Mouse (Mus musculus) brain, embryonic 18.5 days (tissue): ENCODE measurements at regions not wholly inside any gene's neighbourhood (a gene's known extent, or its start where the extent isn't known, plus 50 kb on each side); places are given as distances from the start of the nearest gene placed in this dataset.

Experiments used
- DNase-seq: peaks from one replicate; pipeline ENCODE4 v3.0.0-alpha.2; 2012; ENCODE audit warnings: low read depth, low spot score

DNA sequence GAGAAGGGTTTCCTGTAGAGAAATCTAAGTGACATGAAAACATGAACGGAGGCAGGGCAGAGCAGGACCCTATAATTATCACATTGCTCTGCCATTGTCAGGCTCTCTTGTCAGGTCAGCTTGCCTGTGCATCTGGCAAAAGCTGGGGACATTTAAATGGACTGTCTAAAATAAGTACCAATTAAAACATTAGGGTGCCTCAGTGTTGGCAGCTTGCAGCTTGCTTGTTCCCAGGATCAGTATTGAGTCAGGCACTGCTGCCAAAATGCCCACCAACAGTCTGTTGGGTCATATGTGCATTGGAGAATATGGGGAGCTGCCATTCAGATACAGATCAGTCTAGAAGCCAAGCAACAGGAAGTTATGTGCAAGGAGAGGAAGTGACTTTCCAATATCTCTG lies 349.5 kb upstream of the B3gat1 start:
- no peak for DNase-seq

DNA sequence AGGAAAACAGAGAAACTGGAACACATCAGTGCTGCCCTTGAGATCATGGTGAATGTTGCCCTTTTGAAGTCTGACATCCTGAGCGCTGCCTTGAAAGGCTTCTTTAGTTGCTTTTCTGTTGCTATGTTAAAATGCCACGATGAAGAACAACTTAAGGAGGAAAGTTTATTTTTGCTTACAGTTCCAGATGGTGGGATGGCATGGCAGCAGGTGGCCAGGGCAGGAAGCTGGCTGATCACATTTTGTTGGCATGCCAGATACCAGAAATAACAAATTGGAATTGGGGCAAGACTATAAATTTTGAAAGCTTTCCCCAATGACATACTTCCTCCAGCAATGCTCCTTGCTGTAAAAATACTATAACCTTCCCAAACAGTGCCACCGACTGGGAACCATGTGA lies 334.9 kb upstream of the B3gat1 start:
- no peak for DNase-seq

- DNase-seq = no peak
These were observed 310.4 kb upstream of the B3gat1 start for GRCm38 (mm10) chr9:26422897-26423823.

DNA sequence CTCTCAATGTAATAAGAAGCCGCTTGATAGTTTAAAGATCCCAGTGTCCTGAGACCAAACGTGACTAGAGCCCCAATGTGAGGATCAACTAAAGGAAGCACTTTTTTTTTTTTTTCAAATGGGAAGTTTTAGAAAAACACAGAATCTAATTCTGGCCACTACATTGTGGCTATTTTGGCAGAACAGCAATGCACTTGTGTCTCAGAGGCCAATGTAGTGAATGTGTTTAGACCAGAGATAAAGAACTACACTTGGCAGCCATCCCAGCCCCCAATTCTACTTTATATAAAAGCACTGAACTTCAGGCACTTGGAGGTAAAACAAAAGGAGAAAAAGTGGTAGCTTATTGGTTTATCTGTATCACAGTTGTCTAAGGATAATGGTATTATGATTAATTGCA lies 298.0 kb upstream of the B3gat1 start:
- DNase-seq = peak; percentile 36

GRCm38 (mm10) chr9:26437244-26437643 lies 296.3 kb upstream of the B3gat1 start:
- no peak for DNase-seq

GRCm38 (mm10) chr9:26453924-26454323 lies 279.6 kb upstream of the B3gat1 start:
- DNase-seq = no peak

GRCm38 (mm10) chr9:26461081-26461480 lies 272.4 kb upstream of the B3gat1 start:
- no peak for DNase-seq

GRCm38 (mm10) chr9:26470694-26471392 lies 262.7 kb upstream of the B3gat1 start:
- no peak for DNase-seq

DNA sequence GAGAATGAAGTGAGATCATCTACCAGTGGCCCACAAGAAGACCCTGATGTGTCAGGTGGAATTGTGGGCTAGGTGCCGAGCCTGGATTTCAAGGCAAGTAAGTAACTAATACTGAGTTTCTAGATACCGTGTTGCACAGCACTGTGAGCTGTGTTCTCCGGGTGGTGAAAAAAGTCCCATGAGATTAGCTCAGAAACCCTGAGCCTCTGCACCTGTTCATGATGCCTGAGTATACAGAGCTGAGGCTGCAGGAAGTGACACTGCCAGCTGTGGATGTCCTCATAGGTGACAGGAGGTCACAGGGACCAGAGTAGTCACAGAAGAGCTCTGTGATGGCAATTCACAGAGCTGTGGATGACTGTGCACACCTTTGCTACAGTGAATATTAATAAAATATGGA lies 257.2 kb upstream of the B3gat1 start:
- DNase-seq = no peak

- no peak for DNase-seq
These were observed 252.6 kb upstream of the B3gat1 start for GRCm38 (mm10) chr9:26480881-26481280.

DNA sequence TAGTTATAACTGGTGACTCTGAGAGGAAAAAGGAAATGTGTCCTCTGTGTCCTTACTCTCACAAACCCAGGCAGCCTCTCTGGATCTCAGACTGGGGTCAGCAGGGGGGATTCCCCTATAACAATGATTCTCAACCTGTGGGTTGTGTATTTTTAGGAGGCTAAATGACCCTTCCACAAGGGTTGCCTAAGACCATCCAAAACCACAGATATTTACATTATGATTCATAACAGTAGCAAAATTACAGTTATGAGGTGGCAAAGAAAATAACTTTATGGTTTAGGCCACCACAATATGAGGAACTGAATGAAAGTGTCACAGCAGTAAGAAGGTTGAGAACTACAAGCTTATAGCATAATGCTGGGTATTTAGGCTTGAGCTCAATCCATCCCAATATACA lies 251.6 kb upstream of the B3gat1 start:
- DNase-seq = no peak

GRCm38 (mm10) chr9:26493740-26494139 lies 239.8 kb upstream of the B3gat1 start:
- no peak for DNase-seq

DNA sequence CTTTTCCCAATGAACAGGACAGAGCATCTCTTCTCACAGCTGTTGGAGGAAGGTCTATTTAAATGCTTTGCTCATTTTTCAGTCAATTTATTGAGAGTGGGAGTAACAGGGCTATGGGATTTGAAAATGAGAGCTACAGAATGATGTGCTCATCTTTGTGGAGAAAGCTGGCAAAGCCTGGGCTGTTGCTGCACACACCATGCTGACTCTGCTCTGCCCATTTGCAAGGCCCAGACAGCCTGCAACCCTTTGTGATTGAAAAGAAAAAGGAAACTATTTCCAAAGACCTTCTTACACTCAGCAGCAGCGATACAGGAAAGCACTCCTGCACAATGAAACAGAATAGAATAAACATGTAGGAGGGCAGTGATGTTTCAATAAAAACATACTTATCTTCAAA lies 231.5 kb upstream of the B3gat1 start:
- no peak for DNase-seq

DNA sequence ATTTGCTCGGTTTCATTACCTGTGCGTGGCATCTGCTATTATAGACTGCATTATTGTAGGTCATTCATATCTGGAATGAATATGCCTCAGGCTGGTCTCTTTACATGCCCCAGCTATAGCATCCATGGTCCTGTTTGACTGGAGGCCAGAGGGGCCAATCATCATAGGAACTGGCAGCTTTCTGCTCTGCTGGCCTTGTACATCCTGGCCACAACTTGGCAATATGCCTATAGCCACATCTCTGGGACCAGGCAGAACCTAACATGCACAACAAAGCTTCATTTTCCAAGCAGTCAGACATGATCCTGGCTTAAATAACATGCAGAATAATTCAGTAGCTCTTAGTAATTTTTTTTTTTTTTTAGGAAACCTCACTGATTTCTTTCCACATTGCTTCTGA lies 227.6 kb upstream of the B3gat1 start:
- no peak for DNase-seq

DNA sequence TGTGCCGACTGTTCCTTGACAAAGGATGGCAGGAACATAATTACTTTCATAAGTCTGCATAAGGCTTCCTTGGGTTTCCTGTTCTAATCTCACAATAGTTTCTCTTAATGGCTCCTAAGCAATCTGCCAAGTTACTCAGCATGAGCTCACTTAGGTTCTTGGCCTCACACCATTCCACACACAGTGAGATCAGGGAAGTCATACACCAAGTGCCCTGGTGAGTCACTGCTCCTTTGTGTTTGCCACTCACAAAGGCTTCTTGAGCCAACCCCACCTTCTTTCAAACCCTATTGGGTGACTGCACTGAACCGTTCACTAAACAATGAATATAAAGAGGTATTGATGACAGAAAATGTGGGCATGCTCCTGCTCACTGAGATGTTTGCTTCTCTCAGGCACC lies 214.9 kb upstream of the B3gat1 start:
- DNase-seq = no peak

- no peak for DNase-seq
These were observed 213.7 kb upstream of the B3gat1 start for GRCm38 (mm10) chr9:26519581-26520501.

DNA sequence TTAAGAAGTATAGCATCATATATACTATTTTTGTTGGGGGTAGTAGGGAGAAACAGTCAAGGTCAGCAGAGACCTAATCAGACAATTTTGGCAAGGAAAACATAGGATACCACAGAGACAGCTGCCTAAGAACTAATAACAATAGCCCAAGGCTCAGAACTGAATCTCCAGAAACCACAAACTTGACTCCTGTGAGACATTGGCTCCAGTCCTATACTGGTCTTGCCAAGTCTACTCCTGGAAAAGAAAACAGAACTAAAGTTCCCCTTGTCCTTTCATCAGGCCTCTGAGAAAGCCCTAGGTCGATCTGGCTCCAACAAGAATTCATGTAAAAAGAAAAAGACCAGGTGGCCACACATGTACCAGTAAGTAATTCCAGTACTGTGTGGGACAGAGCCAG lies 209.4 kb upstream of the B3gat1 start:
- DNase-seq = no peak

DNA sequence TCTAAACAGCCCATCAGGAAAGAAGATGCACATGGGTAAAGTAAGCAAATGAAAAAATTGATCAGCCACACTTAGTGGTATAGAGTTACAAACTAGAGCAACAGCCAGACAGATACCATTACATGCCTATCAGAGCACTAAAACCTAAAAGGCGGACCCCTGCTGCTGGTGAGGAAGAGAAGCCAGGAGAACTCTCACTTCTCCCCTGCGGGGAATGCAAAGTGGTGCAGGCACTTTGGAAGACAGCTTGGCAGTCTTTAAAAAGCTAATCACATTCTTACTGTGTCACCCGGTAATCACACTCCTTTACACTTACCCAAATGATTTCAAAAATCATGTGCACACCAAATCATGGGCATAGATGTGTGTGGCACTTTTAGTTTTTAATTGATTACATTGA lies 204.8 kb upstream of the B3gat1 start:
- DNase-seq = no peak

- DNase-seq = no peak
These were observed 194.5 kb upstream of the B3gat1 start for GRCm38 (mm10) chr9:26539042-26539441.

DNA sequence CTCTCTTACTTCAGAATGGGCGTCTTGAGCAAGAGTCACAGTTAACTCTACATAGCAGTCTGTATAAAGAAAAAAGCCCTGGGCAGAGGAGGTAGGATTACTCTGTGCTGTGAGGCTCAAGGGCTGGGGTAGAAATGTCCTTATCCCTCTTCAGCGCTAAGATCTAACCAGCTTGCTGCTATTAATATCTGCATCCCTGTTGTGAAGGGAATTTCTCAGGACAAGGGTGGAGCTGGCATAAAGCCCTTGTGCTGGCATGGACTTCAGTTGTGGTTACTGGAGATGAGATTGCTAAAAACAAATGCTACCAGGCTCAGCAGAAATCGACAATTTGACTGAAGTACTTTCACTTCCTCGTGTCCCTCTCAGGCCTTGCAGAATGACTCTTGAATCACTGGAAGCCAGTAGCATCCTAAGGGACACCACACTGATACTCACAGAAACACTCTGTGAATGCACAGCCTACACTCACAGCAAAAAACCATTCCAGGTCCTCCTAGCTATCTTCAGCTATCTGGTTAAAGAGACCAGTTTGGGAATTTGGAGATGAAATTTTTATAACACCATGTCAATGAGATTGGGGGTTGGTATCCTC lies 185.1 kb upstream of the B3gat1 start:
- DNase-seq = no peak

DNA sequence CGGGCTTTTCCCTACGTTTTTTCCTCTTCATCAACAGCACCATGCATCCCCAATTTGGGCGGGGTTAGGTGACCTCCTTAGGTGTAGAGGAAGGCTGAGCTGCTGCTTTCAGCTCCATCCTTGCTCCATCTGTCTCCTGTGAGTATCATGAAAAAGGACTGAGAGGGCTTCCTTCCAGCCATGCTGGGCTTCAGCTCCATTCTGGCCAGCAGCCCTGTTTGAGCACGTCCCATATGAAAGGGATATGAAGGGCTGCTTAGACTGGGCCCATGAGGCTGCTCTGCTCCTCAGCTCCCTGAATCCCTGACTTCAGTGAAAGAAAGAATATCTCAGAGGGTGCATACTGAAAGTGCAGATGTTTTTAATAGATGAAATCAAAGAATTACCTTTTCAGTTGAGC lies 184.4 kb upstream of the B3gat1 start:
- DNase-seq = no peak

GRCm38 (mm10) chr9:26549551-26549950 lies 184.0 kb upstream of the B3gat1 start:
- DNase-seq = no peak
